Mouse (Mus musculus): Measurements from ENCODE around the gene Ndufc1.

DNA sequence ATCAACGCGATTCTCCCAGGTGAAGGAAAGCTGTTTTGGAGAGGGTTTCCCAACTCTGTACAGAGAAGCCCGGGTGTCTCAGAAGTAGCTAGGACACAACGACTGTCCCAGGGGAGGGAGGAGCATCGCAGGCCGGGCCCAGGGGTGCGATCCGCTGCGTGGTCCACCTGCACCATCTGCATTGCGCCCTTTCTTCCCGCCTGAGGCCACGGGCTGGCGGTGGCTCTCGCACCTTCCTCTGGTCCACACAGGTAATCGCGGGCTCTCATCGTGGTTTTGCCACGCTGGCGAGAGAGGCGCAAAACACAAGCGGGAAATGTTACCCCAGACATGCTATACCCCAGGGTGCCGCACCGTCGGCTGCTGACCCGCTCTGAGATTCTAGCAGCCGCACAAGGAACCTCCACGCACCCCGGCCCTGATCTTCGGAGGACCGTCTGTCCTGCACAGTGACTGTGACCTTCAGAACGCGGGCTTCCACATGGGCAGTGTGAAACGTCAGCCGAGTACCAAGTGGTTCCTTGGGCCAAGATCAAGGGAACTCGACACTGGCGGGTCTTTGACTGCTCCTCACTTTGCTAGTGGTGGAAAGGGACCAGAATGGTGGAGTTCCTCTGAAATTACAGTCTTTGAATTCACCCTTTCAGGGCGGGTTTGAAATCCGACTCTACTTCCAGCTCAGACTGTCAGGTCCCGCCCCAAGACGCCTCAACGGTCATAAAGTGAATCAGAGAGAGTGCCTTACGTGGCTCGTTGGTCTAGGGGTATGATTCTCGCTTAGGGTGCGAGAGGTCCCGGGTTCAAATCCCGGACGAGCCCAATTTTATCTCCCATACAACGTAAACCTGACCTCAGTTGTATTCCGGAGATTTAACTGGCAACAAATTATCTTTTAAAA lies 49.9 kb downstream of the Ndufc1 start:
- no peak for TF ChIP-seq GATA1 (IDR thresholded peaks at IDR 0.05; ENCODE audit: borderline replicate concordance, low read length)
- no peak for TF ChIP-seq FLI1 (IDR thresholded peaks at IDR 0.05; ENCODE audit: low read length)

All from megakaryocyte, embryonic 14.5 days (primary cell).